Mouse (Mus musculus) midbrain, embryonic 12.5 days (tissue): ENCODE measurements at regions not wholly inside any gene's neighbourhood (a gene's known extent, or its start where the extent isn't known, plus 50 kb on each side); places are given as distances from the start of the nearest gene placed in this dataset.
A peak's percentile ranks its signal among the peaks of the same experiment; 100 is the strongest.

Experiments used
- ATAC-seq: fragments of 200-750 bp; cut with Nextera tagmentation; 2 replicates; pipeline ENCODE4 v1.8.0; 2017; ENCODE audit warnings: low read depth, moderate TSS enrichment, moderate library complexity; ENCODE audit not compliant: low FRiP score
- H3K27ac ChIP-seq: fragments of 300-500 bp; sonication (generic); replicated peaks from 2 replicates; pipeline ENCODE4 v1.5.1; 2016; ENCODE audit warnings: mild to moderate bottlenecking
- H3K27me3 ChIP-seq: fragments of 300-500 bp; sonication (generic); 2 replicates; pipeline ENCODE4 v1.6.1; 2016; ENCODE audit warnings: mild to moderate bottlenecking
- H3K36me3 ChIP-seq: fragments of 300-500 bp; sonication (generic); 2 replicates; pipeline ENCODE4 v1.6.1; 2016
- H3K4me1 ChIP-seq: fragments of 300-500 bp; sonication (generic); 2 replicates; pipeline ENCODE4 v1.6.1; 2016
- H3K4me2 ChIP-seq: fragments of 300-500 bp; sonication (generic); replicated peaks from 2 replicates; pipeline ENCODE4 v1.6.1; 2016; ENCODE audit warnings: mild to moderate bottlenecking, moderate library complexity
- H3K4me3 ChIP-seq: fragments of 300-500 bp; sonication (generic); 2 replicates; pipeline ENCODE4 v1.5.1; 2016; ENCODE audit warnings: mild to moderate bottlenecking
- H3K9ac ChIP-seq: fragments of 300-500 bp; sonication (generic); replicated peaks from 2 replicates; pipeline ENCODE4 v1.6.1; 2016; ENCODE audit warnings: mild to moderate bottlenecking, moderate library complexity
- H3K9me3 ChIP-seq: fragments of 300-500 bp; sonication (generic); 2 replicates; pipeline ENCODE4 v1.6.1; 2016; ENCODE audit warnings: mild to moderate bottlenecking
- WGBS: fragments of 180-500 bp; shearing (Covaris S2); methylation state at CpG from one replicate; pipeline ENCODE4 v1.1.7; 2016; 5-methylcytosine and 5-hydroxymethylcytosine counted together

DNA sequence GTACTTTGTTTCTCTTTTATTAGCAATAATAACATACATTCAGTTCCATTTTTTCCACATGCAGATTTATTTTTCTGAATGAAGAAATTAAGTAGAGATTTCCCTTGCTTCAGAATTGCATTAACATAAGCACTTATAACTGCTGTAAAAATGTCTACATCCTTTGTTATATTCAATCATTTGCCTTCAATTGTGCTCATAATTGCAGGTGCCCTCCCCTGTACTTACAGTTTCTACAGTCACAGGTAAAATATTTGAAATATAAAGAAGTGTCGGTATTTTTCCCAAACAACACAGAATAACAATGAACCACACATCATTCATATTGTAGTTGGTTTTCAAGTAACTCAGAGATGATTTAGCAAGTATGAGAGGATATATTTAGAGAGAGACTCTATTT is 568.8 kb downstream of the Ptprc start:
- Histone ChIP-seq H3K9ac (no peak overlapping the region), H3K4me2 (no peak overlapping the region)
- no peak for ATAC-seq

DNA sequence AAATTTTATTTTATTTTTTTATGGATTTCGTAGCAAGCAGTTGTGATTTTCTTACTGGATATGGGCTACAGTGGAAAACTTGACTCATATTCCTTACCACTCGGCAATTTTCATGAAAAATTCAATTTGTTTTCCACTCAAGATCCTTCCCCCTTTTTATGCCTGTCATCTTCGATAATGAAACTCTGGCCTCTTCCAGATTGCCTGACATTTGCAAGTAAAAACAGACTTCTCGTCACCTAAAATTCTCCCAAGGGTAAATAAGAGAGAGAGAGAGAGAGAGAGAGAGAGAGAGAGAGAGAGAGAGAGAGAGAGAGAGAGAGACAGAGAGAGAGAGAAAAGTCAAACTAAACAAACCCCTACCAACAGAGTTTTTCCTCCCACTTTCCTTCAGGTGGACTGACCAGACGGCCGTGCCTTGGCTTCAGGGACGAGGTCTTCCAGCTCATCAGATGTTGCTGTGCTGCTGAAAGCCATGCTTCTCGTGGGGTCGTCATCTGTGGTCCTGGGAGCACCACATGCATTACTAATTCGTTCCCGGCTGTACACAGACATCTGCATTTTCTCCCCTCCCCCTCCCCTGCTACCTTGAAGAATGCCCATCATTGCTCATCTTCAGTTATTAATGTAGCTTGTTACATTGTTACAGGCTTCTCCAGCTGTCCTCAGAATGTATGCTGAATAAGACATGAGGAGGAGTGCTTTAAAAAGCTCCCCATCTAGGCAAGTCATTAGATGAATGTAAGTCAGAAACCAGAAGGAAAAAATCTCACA is 569.4 kb downstream of the Ptprc start:
- ATAC-seq = peak; percentile 84

More for the DNA sequence above, 568.8 kb downstream of the Ptprc start:
- H3K9me3 ChIP-seq = no peaks in the 10 kb centered on the region
- 86% methylated on average over 1 of the region's 1 CpGs for WGBS
- no peaks in the 10 kb centered on the region for H3K36me3 ChIP-seq
- H3K4me1 ChIP-seq = peaks cover 6% of the 10 kb centered on the region; the same call in 1 of the 2 replicates
- no peak overlapping the region for H3K4me3 ChIP-seq
- peak overlapping the region; percentile 54 for H3K27ac ChIP-seq
- no peaks in the 10 kb centered on the region for H3K27me3 ChIP-seq

DNA sequence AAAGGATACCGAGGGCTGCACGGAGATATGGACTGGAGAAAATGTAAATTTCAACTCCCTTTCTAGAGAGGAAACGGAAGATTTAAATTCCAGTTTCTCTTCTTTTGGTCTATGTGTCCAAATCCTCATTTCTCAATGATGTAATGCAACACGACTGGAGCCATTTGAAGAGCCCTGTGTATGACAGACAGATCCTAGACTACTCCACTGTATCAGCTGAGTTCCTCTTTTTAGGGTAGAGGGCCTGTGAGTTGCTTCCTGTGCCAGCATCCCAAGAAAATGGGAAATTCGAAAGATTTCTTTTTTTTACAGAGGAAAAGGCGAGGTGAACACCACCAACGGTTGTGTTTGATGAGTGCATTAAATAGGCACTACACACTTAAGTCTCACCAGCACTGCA is 581.8 kb downstream of the Ptprc start:
- Histone ChIP-seq H3K4me2 (no peak overlapping the region), H3K9ac (no peak overlapping the region), H3K4me1 (no peaks in the 10 kb centered on the region), H3K27ac (no peak overlapping the region), H3K9me3 (0 out of 2 replicates have a peak, but pooled peaks cover 3% of the 10 kb centered on the region), H3K27me3 (no peaks in the 10 kb centered on the region), H3K4me3 (no peak overlapping the region), H3K36me3 (no peaks in the 10 kb centered on the region)
- 91% methylated on average over 7 of the region's 7 CpGs for WGBS
- no peak for ATAC-seq

More for the DNA sequence above, 569.4 kb downstream of the Ptprc start:
- Histone ChIP-seq H3K4me1 (peaks cover 6% of the 10 kb centered on the region; the same call in 1 of the 2 replicates), H3K9ac (no peak overlapping the region), H3K27me3 (no peaks in the 10 kb centered on the region), H3K27ac (peak overlapping the region; percentile 54), H3K4me3 (no peak overlapping the region), H3K36me3 (no peaks in the 10 kb centered on the region), H3K4me2 (peak overlapping the region; percentile 36), H3K9me3 (no peaks in the 10 kb centered on the region)
- 48% methylated on average over 11 of the region's 11 CpGs for WGBS

DNA sequence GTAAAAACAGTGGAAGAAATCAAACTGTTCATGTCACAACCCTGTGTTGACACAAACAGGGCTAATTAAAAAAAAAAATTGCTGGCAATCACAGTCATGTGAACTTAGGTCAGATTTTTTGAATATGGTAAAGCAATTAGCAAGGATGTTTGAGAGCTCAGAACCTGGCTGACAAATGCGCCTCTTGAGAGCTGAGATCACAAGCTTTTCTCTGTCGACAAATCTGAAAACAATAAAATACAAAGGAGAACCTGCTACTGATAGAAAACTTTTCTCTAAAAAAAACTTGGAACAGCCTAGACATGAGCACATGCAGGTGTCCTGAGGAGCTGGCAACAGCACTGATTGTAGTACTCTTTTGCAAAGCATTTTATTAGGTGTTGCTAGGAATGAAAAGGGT is 583.6 kb downstream of the Ptprc start:
- H3K4me1 ChIP-seq = no peaks in the 10 kb centered on the region
- no peak for ATAC-seq
- WGBS = 69% methylated on average over 2 of the region's 2 CpGs

DNA sequence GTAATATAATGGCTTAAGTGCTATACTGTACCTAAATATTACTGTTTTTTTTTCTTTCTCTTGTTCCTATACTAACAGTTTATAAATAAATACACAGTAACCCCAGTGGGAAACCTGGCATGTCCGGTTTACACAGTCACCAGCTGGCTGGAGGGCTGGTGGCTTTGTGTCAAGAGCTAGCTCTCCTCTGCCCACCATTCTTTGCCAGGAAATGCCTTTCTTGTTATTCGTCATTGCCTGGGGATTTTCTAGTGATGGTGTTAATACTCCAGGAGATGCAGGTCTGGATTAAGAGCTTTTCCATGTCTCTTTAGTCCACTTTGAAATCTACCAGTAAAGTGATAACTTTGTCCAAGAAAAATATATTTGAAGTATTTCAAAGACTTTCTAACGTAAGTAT is 584.2 kb downstream of the Ptprc start:
- WGBS = 59% methylated on average over 3 of the region's 3 CpGs

More for the DNA sequence above, 583.6 kb downstream of the Ptprc start:
- Histone ChIP-seq H3K36me3 (no peaks in the 10 kb centered on the region), H3K27me3 (no peaks in the 10 kb centered on the region), H3K4me2 (no peak overlapping the region), H3K4me3 (no peak overlapping the region), H3K9ac (no peak overlapping the region), H3K9me3 (no peaks in the 10 kb centered on the region), H3K27ac (no peak overlapping the region)

GRCm38 (mm10) chr1:137588304-137589300 is 586.9 kb downstream of the Ptprc start:
- Histone ChIP-seq H3K4me3 (no peak overlapping the region), H3K4me1 (no peaks in the 10 kb centered on the region), H3K9me3 (no peaks in the 10 kb centered on the region), H3K27me3 (no peaks in the 10 kb centered on the region), H3K9ac (no peak overlapping the region), H3K4me2 (no peak overlapping the region), H3K36me3 (no peaks in the 10 kb centered on the region), H3K27ac (no peak overlapping the region)
- WGBS = 92% methylated on average over 6 of the region's 6 CpGs
- ATAC-seq = no peak

More for the DNA sequence above, 584.2 kb downstream of the Ptprc start:
- Histone ChIP-seq H3K9ac (no peak overlapping the region), H3K27me3 (no peaks in the 10 kb centered on the region), H3K4me3 (no peak overlapping the region), H3K4me1 (no peaks in the 10 kb centered on the region), H3K36me3 (no peaks in the 10 kb centered on the region), H3K27ac (no peak overlapping the region), H3K4me2 (no peak overlapping the region), H3K9me3 (no peaks in the 10 kb centered on the region)
- no peak for ATAC-seq

- Histone ChIP-seq H3K9me3 (no peaks in the 10 kb centered on the region), H3K9ac (no peak overlapping the region)
- 86% methylated on average over 12 of the region's 12 CpGs for WGBS
Observed at GRCm38 (mm10) chr1:137587481-137588228, 587.9 kb downstream of the Ptprc start.

DNA sequence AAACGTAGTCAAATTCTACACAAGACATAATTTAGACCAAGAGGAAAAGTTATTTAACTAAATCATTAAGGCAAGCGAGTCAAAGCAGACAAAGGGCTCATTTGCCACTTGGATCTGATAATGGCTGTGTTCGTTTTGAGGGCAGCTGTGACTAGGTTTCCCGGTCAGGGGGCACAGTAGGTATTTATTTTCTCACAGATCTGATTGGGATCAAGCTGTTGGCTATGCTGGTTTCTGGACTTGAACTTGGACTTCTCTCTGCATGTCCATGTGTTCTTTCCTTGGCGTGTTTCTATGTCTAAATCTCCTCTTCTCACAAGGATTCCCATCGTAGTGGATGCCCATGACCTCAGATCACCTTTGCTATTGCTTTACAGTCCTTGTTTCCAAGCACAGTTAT is 590.8 kb downstream of the Ptprc start:
- no peak overlapping the region for H3K9ac ChIP-seq
- no peaks in the 10 kb centered on the region for H3K27me3 ChIP-seq
- no peak overlapping the region for H3K4me3 ChIP-seq
- no peaks in the 10 kb centered on the region for H3K36me3 ChIP-seq
- no peaks in the 10 kb centered on the region for H3K9me3 ChIP-seq
- no peaks in the 10 kb centered on the region for H3K4me1 ChIP-seq
- no peak for ATAC-seq
- 70% methylated on average over 6 of the region's 6 CpGs for whole genome bisulfite sequencing
- no peak overlapping the region for H3K27ac ChIP-seq
- no peak overlapping the region for H3K4me2 ChIP-seq

More at GRCm38 (mm10) chr1:137587481-137588228, 587.9 kb downstream of the Ptprc start:
- Histone ChIP-seq H3K4me3 (no peak overlapping the region), H3K4me1 (no peaks in the 10 kb centered on the region), H3K4me2 (no peak overlapping the region), H3K27me3 (no peaks in the 10 kb centered on the region), H3K27ac (no peak overlapping the region), H3K36me3 (no peaks in the 10 kb centered on the region)
- ATAC-seq = no peak

DNA sequence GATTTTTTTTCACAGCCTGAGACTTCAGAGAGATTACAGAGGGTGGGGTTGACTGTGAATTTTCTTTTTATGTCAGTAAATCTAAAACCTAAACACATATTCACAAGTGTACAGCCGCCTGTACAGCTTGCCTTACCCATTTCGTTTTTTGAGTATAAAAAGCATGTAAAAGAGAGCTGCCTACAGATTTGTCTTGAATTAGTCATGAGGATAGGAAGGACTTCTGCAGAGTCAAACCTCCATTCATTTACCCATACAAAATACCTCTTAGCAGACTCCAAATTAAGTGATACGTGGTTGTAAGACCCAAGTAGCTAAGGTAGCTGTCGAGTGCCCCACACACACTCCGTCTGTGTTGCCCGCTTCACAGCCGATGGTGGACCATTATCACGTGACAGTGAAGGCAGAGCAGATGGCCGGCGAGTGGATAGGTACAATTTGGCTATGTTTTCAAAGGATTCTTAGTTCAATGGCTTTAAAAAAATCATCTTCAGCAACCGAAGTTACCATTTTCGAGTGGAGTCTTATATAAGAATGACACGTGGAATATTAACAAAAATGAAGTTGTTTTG is 591.3 kb downstream of the Ptprc start:
- H3K36me3 ChIP-seq = no peaks in the 10 kb centered on the region
- H3K27ac ChIP-seq = no peak overlapping the region
- H3K9me3 ChIP-seq = no peaks in the 10 kb centered on the region
- H3K4me1 ChIP-seq = no peaks in the 10 kb centered on the region
- no peak overlapping the region for H3K9ac ChIP-seq
- no peak for ATAC-seq
- H3K27me3 ChIP-seq = no peaks in the 10 kb centered on the region
- no peak overlapping the region for H3K4me2 ChIP-seq
- 90% methylated on average over 13 of the region's 13 CpGs for WGBS
- H3K4me3 ChIP-seq = no peak overlapping the region

GRCm38 (mm10) chr1:137577639-137578038 is 597.9 kb downstream of the Ptprc start:
- no peaks in the 10 kb centered on the region for H3K27me3 ChIP-seq
- no peaks in the 10 kb centered on the region for H3K9me3 ChIP-seq
- no peak for ATAC-seq
- 54% methylated on average over 1 of the region's 1 CpGs for WGBS
- no peaks in the 10 kb centered on the region for H3K4me1 ChIP-seq
- no peak overlapping the region for H3K9ac ChIP-seq
- no peak overlapping the region for H3K4me3 ChIP-seq
- H3K36me3 ChIP-seq = no peaks in the 10 kb centered on the region
- no peak overlapping the region for H3K4me2 ChIP-seq
- H3K27ac ChIP-seq = no peak overlapping the region

DNA sequence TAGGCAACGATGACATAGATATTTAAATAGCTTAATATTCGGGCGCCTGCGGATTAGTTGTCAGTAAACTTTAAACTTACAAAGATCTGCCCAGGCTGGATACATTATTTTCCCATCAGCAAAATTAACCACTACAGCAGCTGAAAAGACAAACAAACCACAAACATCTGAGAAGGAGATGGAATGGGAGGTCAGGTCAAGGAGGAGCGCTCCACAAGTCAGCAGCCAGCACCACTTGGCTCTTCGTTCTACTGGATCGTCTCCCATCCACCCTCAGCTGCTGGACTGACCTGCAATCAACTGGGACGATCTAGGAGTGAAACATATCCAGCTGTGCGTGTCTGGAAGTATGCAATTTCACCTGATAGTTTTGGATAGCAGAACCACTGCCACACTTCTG is 599.3 kb downstream of the Ptprc start:
- 83% methylated on average over 9 of the region's 9 CpGs for WGBS
- no peak overlapping the region for H3K4me2 ChIP-seq
- no peaks in the 10 kb centered on the region for H3K36me3 ChIP-seq
- ATAC-seq = no peak
- H3K9me3 ChIP-seq = no peaks in the 10 kb centered on the region
- H3K4me1 ChIP-seq = no peaks in the 10 kb centered on the region
- no peak overlapping the region for H3K4me3 ChIP-seq
- H3K9ac ChIP-seq = no peak overlapping the region
- no peak overlapping the region for H3K27ac ChIP-seq
- H3K27me3 ChIP-seq = no peaks in the 10 kb centered on the region
